Mouse (Mus musculus) limb, embryonic 14.5 days (tissue): ENCODE results near the gene Tbc1d1. TPM values are rescaled to one million over a fixed set of nuclear protein-coding genes. Genes with fewer than 3 reads are reported as not detected.

Experiments
- ATAC-seq: fragments of 200-750 bp; cut with Nextera tagmentation; 2 replicates; pipeline ENCODE4 v1.8.0; 2017; ENCODE audit warnings: low read depth, moderate number of reproducible peaks, moderate TSS enrichment; ENCODE audit not compliant: low FRiP score
- DNase-seq: peaks from one replicate; pipeline ENCODE4 v3.0.0-alpha.2; 2015; ENCODE audit warnings: low spot score
- H3K27ac ChIP-seq: fragments of 300-500 bp; sonication (generic); replicated peaks from 2 replicates; pipeline ENCODE4 v1.5.1; 2014; ENCODE audit warnings: low read depth, mild to moderate bottlenecking, low read length, moderate library complexity, mixed read lengths
- H3K27me3 ChIP-seq: fragments of 300-500 bp; sonication (generic); 2 replicates; pipeline ENCODE4 v1.6.1; 2014; ENCODE audit warnings: low read length, mixed read lengths; ENCODE audit not compliant: control insufficient read depth, insufficient read depth
- H3K36me3 ChIP-seq: fragments of 300-500 bp; sonication (generic); 2 replicates; pipeline ENCODE4 v1.6.1; 2014; ENCODE audit warnings: mild to moderate bottlenecking, low read length, moderate library complexity, mixed read lengths; ENCODE audit not compliant: control insufficient read depth, insufficient read depth
- H3K4me1 ChIP-seq: fragments of 300-500 bp; sonication (generic); 2 replicates; pipeline ENCODE4 v1.6.1; 2014; ENCODE audit warnings: antibody characterized with exemption, low read length, mixed read lengths; ENCODE audit not compliant: control insufficient read depth, insufficient read depth
- H3K4me2 ChIP-seq: fragments of 300-500 bp; sonication (generic); replicated peaks from 2 replicates; pipeline ENCODE4 v1.6.1; 2014; ENCODE audit warnings: low read depth, mild to moderate bottlenecking, low read length, moderate library complexity; ENCODE audit not compliant: severe bottlenecking
- H3K4me3 ChIP-seq: fragments of 300-500 bp; sonication (generic); replicated peaks from 2 replicates; pipeline ENCODE4 v1.5.1; 2014; ENCODE audit warnings: low read length
- H3K9ac ChIP-seq: fragments of 300-500 bp; sonication (generic); 2 replicates; pipeline ENCODE4 v1.6.1; 2014; ENCODE audit warnings: mild to moderate bottlenecking, low read depth, low read length, moderate library complexity; ENCODE audit not compliant: severe bottlenecking
- H3K9me3 ChIP-seq: fragments of 300-500 bp; sonication (generic); 2 replicates; pipeline ENCODE4 v1.6.1; 2016; ENCODE audit warnings: low read length; ENCODE audit not compliant: control insufficient read depth
- POLR2A ChIP-seq: fragments of 200-500 bp; IDR thresholded peaks from 2 replicates; pipeline ENCODE4 v1.8.0; 2012; ENCODE audit warnings: inconsistent platforms, mild to moderate bottlenecking, moderate library complexity, borderline replicate concordance; ENCODE audit not compliant: insufficient read depth, insufficient read length; ENCODE audit errors: extremely low read depth
- WGBS: fragments of 180-500 bp; shearing (Covaris S2); extraction: QIAGEN DNeasy Blood & Tissue Kit; methylation state at CpG from one replicate; pipeline ENCODE4 v1.1.7; 2014; 5-methylcytosine and 5-hydroxymethylcytosine counted together
- polyA plus RNA-seq, 2 experiments: library from polyadenylated mRNA; depleted of rRNA in 1 of 2; stranded (reverse) in 1 of 2; unstranded in 1 of 2; fragments of >200 nt; fragmentation: Nextera tagmentation in 1 of 2; extraction: Ambion mirVana in 1 of 2; gene quantifications; 2 replicates each; pipeline versions ENCODE4 v1.2.1 to v1.2.3; 2012 to 2014

The Tbc1d1 gene
- polyA plus RNA-seq, 2 experiments = 23.1 to 25.5 TPM

- 78% methylated on average over 13 of the region's 13 CpGs for WGBS
- no peak for ATAC-seq
Measured at GRCm38 (mm10) chr5:64263898-64264478, 107.9 kb downstream of the Tbc1d1 start.

GRCm38 (mm10) chr5:64265145-64265544, 109.0 kb downstream of the Tbc1d1 start:
- Histone ChIP-seq H3K4me2 (no peak overlapping the region), H3K4me1 (peaks cover 5% of the 10 kb centered on the region; the same call in 1 of the 2 replicates), H3K27ac (no peak overlapping the region), H3K36me3 (peaks cover 10% of the 10 kb centered on the region), H3K4me3 (no peak overlapping the region), H3K27me3 (no peaks in the 10 kb centered on the region), H3K9ac (no peak overlapping the region), H3K9me3 (no peaks in the 10 kb centered on the region)
- WGBS = 30% methylated on average over 3 of the region's 3 CpGs
- ATAC-seq (no peak), DNase-seq (peak; percentile 56)
- TF ChIP-seq POLR2A = no peak

More at GRCm38 (mm10) chr5:64263898-64264478, 107.9 kb downstream of the Tbc1d1 start:
- DNase-seq = no peak
- Histone ChIP-seq H3K4me2 (no peak overlapping the region), H3K36me3 (peaks cover 13% of the 10 kb centered on the region), H3K27ac (no peak overlapping the region), H3K27me3 (no peaks in the 10 kb centered on the region), H3K9me3 (no peaks in the 10 kb centered on the region), H3K9ac (no peak overlapping the region), H3K4me3 (no peak overlapping the region), H3K4me1 (no peaks in the 10 kb centered on the region; the same call in 1 of the 2 replicates)
- TF ChIP-seq POLR2A = no peak

GRCm38 (mm10) chr5:64265906-64266305, 109.8 kb downstream of the Tbc1d1 start:
- H3K27me3 ChIP-seq = no peaks in the 10 kb centered on the region
- WGBS = 90% methylated on average over 3 of the region's 3 CpGs
- no peak overlapping the region for H3K4me3 ChIP-seq
- peaks cover 10% of the 10 kb centered on the region for H3K36me3 ChIP-seq
- DNase-seq (no peak), ATAC-seq (no peak)
- no peak overlapping the region for H3K9ac ChIP-seq
- no peak for TF ChIP-seq POLR2A
- H3K4me1 ChIP-seq = peaks cover 5% of the 10 kb centered on the region; the same call in 1 of the 2 replicates
- no peaks in the 10 kb centered on the region for H3K9me3 ChIP-seq
- no peak overlapping the region for H3K4me2 ChIP-seq
- H3K27ac ChIP-seq = no peak overlapping the region

GRCm38 (mm10) chr5:64266534-64266933, 110.4 kb downstream of the Tbc1d1 start:
- Histone ChIP-seq H3K9ac (no peak overlapping the region), H3K4me1 (peaks cover 5% of the 10 kb centered on the region; the same call in 1 of the 2 replicates), H3K27me3 (no peaks in the 10 kb centered on the region), H3K36me3 (peaks cover 16% of the 10 kb centered on the region), H3K9me3 (no peaks in the 10 kb centered on the region), H3K4me3 (no peak overlapping the region), H3K27ac (no peak overlapping the region), H3K4me2 (no peak overlapping the region)
- TF ChIP-seq POLR2A = no peak
- ATAC-seq = no peak
- no peak for DNase-seq
- WGBS = 86% methylated on average over 2 of the region's 2 CpGs

- DNase-seq (no peak), ATAC-seq (no peak)
- no peak for TF ChIP-seq POLR2A
- Histone ChIP-seq H3K36me3 (peaks cover 21% of the 10 kb centered on the region), H3K4me3 (no peak overlapping the region), H3K4me1 (peaks cover 5% of the 10 kb centered on the region; the same call in 1 of the 2 replicates), H3K9ac (no peak overlapping the region), H3K4me2 (no peak overlapping the region), H3K27ac (no peak overlapping the region), H3K9me3 (no peaks in the 10 kb centered on the region), H3K27me3 (no peaks in the 10 kb centered on the region)
- 82% methylated on average over 9 of the region's 9 CpGs for WGBS
Measured at GRCm38 (mm10) chr5:64267279-64267678, 111.2 kb downstream of the Tbc1d1 start.
